Mouse (Mus musculus) cerebellum, adult 8-10 months (tissue): Measurements from ENCODE around the gene D930020B18Rik.

Experiments
- DNase-seq: peaks from one replicate; pipeline ENCODE4 v3.0.0; 2022

D930020B18Rik gene

DNA sequence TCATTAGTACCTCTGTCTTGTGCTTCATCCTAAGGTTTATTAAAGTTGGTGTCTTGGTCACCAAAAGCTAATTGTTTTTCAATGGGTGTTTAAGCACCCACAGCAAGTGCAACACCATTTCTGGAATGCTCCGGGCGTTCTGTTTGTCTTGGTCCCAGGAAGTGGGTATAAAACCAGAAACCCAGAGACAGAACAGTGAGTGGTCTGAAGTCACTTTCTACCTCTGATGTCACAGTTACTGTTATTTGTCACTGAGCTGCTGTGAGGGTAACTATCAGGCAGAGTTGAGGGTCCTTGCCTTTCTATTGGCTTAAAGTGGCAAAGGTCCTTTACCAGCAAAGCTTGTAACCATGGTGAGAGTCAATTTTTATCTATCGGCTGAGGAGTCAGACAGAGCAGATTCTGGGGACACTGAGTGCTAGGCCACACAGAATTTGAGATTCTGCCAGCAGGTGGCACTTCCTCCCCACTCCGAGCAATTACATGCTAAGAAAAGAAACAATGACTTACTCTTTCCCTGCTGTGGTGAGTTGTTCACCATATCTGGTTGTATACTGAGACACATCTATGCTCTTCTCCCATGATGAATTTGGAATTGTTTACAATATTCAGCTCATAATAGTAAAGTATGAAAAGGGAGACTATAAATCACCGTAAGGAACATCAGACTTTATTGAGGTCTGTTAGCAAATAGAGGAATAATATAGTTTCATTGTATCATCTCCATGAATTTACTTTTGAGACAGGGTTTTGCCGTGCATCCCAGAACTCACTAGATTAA, 1.0 kb upstream of the D930020B18Rik start:
- peak; percentile 43 for DNase-seq

DNA sequence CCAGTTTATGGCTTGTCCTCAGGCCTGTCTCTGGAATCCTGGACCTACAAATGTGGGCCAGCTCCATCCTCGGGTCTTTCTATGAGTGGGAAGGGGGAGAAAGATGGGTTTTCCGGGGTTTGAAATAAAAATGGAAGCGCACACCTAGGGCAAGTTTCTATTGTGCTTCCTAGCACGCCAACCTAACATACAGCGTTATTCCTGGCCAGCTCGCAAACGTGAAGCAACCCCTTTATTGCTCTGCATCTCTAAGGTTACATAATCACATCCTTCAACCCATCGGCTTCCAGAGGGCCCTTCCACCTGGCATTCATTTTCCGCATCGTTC, 480 bp upstream of the D930020B18Rik start:
- DNase-seq: peak; percentile 6

DNA sequence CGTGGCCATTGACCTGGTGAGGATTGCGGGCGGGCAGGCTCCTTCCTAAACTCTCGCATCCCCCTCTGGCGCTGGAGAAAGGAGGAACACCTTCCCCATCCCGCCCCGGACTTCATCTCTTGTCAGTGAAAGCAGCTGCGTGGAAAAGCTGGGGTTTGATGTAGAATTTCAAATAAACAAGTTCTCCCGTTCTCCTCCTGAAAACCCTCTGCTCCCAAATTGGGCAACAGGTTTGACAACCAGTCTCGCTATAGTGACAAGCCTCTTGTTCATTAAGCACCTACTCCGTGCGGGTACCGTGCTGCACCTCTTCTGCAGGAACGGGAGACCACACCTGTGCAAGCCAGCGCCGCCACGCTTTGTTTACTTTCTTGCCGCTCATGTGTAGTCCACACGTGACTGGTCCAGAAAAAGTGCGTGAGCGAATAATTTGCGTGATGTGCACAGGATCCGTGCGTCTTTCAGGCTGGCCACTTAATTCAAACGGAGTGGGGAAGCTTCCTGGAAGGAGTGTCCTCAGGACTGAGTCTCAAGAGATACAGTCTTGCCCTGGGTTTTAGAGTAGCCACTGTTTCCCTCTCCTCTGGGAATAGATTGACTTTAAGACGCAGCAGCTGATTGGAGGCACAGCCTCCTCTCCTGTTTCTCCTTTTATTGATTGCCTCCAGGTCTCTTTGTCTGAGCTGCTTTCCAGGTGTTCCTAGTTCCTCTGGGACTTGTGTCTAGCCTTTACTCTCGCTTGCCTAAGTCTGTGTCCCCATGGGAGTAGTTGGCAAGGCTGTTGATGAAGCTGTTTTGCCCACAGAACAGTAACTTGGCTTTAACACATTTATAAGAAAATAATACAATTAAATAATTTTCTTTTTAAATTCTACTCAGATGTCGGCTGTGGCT, 913 bp downstream of the D930020B18Rik start:
- DNase-seq: peak; percentile 11

DNA sequence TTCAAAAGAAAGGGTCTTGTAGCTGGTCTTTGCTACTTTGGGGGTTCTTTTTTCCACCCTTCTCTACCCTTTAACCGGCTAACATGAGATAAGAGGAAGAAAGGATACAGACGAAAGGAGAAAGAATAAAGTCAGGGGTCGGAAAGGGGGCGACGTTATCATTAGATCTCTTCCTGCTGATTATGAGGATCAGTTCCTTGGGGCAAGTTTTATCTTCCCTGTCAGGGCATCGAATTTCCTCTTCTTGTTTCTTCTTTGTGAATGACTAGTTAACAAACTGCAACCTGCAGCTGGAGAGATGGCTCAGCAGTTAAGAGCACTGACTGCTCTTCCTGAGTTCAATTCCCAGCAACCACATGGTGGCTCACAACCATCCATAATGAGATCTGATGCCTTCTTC, 4.9 kb downstream of the D930020B18Rik start:
- no peak for DNase-seq

DNA sequence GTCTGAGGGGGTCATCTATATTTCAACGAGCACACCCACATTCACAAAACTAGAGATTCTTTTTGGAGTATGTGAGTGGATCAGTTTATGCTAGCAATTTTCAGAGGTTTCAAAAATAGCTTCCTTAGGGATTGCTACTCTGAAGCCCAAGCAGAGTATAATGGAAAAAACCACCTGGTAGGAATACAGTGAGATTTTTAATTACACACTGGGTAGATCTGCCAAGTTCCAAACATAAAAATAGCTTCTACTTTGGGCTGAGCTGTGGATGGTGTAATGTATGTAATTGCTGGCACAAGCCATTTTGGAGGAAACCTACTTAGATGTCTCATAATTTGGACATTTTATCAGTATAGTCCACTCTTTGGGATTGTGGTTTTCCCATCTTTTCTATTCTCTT, 11.7 kb downstream of the D930020B18Rik start:
- DNase-seq: no peak

DNA sequence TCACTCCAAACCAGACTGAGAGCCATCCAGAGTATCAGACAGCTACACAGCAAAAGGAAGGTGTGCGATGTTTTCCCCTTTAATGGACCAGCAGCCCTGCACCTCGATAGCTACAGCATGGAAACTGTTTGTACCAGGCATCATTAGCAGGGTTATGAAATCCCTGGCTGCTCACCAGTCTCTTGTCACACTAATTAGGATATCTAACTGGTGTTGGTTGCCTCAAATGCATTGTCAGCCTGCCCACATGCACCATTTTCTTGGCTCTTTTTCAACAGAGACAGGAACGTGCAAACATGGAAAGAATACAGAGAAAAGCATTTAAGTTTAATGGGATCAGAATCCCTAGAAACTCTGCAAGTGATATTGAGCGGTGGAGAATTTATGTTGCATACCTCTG, 14.5 kb downstream of the D930020B18Rik start:
- no peak for DNase-seq

DNA sequence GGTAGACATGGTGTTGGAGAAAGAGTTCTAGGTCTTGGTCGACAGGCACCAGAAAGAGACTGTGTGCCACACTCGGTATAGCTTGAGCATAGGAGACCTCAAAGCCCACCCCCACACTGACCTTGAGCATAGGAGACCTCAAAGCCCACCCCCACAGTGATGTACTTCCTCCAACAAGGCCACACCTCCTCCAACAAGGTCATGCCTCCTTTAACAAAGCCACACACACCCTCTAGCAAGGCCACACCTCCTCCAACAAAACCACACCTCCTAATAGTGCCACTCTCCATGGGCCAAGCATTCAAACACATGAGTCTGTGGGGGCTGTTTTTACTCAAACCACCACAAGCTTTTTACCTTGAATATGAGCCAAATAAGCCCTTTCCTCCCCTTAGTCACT, 21.3 kb downstream of the D930020B18Rik start:
- DNase-seq: no peak

DNA sequence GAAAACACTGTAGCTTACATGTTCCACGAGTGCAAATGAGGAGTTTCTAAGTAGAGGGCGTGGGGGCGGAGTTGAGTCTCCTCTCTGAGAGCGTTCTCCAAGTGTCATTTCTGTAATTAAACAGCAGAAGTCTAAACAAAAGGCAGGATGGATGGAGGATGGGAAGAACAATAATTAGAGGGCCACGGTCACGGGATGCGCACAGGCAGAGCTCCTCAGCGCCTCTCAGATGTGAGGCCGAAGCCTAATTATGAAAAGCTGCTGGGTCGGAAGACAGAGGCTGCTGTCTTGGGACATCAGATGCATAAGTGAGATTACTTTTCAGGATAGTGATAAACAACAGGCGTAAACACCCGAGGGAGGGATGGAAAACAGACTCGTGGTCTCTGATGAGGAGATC, 22.2 kb downstream of the D930020B18Rik start:
- no peak for DNase-seq

DNA sequence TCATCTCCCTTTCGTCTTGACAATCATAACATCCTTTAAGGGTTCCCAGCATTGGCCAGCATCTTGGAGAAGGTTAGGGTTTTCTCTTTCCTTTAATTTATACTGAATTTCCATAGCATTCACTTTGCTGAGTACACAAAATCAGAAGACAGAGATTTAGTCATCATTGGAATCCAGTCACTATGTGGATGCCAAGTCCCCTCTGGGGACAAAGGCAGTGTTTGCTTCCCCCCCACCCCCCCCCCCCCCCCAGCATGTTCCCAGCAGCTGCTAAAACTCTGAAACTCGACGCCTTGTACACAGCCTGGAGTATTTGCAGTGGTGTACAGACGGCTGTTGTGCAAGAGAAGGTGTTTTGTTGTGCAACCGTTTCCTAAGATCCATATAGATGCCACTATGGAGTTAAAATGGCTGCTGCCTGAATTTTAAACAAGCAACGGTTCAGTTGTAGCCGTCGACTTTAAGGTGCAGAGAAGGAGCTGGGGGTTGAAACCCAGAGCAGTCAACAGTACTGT, 24.3 kb downstream of the D930020B18Rik start:
- DNase-seq: no peak

DNA sequence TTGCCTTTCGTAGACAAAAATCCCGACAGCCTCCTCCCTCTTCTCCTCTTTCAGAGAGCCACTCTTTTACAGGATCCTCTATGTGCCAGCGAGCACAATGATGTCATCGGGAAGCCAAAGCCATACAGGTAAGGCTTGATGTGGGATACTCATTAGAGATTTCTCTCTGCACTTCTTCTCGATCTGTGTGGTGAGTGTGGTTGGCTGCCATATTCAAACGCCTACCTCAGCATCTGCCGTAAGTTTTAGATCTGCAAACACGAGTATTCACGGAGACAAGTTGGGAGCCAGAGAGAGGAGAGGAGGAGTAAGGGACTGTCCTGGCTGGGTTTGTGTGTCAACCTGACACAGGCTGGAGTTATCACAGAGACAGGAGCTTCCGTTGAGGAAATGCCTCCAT, 27.7 kb downstream of the D930020B18Rik start:
- DNase-seq: no peak

DNA sequence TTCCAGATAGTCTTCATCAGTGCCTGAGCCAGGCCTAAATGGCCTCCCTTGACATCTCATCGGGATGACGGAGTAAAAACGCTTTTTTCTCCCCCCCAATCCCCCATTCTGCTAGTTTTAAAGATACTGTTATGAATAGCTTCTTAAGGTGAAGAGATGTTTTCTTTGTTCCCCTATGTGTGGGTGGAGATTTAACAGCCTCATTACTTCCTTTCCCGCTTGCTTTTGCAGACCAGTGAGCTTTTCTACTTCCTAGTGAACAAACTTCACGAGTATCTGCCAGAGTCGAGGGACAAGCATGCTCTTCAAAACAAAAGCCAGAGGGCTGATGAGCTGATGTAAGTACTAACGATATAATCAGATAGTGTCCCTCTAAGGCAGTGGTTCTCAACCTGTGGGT, 35.6 kb downstream of the D930020B18Rik start:
- no peak for DNase-seq

DNA sequence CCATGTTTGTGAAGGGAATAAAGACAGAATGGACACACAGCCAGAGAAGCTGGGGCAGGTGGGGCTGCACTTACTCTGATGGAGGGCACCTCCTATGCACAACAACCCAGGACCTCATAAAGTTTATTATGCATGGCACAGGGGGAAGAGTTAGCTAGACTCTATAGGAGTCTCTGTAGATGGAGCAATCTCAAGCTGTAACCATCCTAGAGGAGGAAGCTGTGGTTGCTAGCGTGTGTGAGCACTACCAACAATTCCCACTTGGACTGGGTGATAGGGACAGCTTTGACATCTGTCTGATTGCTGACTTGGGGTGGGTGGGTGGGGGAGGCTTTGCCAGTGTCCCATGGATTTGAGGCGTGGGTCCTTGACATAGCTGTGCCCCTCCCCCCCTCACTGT, 39.5 kb downstream of the D930020B18Rik start:
- no peak for DNase-seq

DNA sequence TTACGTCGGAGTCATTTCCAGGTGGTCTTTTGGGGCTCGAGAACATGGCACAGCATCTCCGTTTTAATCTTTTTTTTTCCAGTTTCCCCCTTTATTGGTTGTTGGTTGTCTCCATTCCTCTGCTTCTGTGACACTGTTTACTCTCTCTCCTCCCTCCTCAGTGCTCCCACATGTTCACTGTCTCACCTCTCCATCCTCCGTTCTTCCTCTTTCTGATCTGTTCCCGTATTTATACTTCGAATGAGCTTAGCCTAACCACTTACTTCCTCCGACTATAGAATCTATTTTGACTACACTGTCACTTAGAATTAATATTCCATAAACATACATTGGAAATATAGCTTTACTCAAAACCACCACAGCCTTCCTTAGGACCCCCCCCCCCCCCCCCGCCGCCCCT, 41.2 kb downstream of the D930020B18Rik start:
- no peak for DNase-seq

DNA sequence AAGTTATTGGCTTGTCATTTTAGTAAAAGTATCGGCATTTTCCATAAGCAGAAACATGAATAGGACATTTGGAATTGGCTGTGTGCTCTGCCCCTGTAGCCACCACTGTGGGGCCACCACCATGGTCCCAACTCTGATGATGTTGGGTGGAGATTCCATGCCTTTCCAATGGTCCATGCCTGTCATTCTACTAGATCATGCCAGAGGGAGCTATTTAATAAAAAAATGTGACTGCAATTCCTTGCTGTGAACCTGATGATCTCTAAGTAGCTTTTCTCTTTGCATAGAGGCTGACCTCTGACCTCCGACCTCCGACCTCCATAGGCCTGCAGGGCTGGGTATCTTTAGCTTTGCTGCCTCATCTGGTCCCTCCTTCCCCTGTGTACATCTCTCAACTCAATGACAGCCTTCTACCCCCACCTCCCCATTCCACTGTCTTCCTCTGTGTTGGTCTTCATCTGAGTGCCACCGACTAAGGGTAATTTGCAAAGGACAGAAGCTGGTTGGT, 44.8 kb downstream of the D930020B18Rik start:
- peak; percentile 4 for DNase-seq

DNA sequence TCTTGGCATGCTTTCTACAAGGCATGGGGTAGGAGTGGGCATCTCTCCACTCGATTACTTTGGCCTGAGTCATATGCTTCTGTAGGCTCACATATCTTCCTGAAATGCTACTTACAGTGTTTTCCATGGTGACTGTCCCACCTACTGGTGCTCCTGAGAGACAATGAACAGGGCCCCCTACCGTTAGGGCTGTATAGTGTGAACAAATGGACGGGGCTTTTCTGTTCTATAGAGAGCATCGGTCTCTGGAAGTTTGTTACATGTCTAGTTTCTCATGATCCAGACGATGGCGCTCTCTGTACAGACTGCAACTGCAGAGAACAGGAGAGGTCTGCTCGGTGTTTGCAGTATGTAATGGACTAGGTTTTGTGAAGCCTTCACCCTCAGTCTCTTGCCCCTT, 46.1 kb downstream of the D930020B18Rik start:
- DNase-seq: no peak

DNA sequence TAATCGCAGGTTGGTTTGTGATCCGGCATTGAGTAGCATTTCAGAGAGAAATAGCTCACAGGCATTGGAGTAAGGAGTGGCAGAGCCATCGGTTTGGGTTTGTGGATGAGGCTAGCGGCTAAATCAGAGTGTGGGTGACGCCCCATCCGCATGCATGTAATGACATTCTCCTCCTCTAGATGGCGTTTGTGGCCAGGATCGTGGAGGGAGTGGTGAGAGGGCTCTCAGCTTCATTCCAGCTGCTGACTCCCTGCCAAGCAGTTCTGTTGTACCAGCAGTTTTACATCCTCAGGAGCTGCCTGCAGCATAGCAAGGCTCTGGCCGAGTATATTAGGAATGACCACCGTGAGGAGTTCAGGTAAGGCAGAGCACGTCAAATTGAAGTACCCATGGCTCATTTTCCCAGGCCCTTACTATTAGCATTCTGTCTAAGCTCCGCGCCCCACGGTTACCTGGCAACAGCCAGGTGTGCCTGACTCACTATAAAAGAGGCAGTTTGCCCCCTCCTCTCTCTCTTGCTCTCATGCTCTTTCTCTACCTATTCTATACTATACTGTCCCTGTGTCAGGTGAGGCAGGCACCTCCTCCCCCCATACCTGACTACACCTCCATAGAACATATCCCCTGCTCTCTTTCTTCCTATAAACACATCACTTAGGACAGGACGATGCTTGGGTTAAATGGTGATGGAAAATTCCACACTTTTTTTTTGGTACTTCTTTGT, 48.4 kb downstream of the D930020B18Rik start:
- peak; percentile 22 for DNase-seq

DNA sequence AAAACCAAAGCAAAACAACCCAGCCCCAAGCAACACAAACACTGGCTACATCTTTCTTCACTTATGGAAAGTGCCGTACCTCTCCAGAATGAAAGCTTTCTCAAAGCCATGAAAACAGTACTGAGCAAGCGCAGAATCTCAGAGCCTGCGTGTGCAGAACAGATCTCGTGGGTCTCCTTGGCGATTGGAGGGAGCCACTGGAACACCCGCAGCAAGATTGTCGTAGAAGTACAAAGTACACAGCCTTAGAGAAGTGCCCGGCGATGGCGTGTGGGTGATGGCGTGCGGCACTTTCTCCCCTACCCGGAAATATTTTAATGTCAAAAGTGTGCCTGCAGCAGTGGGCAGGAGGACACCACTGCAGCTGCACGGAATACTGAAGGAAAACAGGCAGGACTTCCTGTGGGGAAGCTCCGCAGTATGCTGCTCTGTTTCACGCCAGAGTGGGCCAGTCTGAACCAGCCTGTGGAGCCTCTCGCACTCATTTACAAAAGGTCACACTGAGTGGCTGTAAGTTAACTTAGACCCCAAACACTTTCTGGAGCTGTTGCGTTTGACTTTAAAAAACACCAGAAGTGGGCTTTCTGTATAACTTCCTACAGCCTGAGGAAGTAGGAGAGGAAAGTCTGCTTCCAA, 51.7 kb downstream of the D930020B18Rik start:
- no peak for DNase-seq

DNA sequence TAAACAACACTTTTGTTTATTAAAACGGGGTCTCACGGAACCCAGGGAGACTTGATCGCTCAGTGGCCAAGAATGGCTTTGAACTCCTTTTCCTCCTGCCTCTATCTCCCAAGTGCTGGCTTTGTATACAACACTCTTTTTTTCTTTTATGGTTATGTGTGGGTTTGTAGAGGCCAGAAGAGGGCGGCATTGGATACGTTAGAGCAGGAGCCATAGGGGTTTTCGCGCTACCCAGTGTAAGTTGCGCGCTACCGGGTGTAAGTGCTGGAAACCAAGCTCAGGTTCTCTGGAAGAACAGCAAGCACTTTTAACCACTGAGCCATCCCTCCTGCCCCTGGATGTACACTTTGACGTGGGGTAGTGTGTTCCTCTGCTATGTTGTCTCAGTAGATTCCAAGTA, 53.2 kb downstream of the D930020B18Rik start:
- no peak for DNase-seq

DNA sequence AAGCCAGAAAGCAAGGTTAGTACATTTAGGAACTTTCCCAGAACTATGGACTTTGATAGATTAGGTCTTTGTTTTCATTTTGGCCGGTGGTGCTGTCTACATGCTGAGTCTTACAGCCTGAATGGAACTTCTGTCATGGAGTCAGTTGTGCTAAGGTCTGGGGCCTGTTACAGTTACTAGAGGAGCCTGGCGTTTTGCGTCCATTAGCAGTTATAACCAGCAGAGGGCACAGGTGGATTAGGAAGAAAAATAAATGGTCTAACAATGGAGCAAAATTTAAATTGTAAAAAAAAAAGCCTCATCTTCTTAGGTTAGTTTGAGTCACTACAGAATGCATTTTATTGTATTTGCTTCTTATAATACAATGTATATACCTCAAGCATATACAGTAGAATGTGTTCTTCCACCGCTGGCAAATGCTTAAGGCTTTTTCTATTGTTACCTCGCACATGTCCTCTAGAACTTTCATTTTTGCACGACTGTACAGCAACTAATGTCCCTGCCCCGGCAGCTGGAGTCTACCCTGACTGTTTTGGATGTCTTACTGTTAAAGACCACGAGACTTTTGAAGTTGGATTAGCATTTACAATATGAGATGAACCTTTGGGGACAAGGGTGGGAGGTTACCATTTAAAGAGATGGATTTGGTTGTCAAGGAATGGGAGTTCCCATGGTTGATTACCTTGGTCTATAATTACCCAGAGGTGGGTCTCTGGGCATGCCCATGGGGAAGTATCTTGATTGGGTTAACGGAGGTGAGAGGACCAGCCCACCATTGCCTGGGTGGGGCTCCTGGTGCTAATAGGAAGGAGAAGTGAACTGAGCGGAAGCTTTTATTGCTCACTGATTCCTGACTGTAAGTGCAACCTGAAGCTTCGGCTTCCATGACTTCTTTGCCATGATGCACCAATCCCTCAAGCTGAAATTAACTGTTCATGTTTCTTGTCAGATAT, 60.2 kb downstream of the D930020B18Rik start:
- peak; percentile 10 for DNase-seq

DNA sequence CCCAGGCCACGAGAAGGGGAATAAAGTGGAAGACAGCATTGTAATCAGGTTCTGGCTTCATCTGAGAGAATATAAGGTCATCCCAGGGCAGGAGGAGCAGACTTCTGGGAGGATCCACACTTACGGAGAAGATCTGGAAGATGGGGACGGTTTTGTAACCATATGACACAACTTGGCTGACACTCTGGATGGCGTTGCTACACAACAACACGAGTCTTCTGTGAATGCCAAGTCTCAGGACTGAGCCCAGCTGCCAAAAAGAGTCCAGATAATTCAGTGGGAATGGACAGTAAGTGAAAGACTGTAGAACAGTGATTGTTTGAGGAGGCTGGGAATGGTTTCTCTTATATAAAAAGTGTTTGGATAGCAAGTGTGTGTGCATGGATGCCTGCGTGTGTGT, 62.2 kb downstream of the D930020B18Rik start:
- no peak for DNase-seq

DNA sequence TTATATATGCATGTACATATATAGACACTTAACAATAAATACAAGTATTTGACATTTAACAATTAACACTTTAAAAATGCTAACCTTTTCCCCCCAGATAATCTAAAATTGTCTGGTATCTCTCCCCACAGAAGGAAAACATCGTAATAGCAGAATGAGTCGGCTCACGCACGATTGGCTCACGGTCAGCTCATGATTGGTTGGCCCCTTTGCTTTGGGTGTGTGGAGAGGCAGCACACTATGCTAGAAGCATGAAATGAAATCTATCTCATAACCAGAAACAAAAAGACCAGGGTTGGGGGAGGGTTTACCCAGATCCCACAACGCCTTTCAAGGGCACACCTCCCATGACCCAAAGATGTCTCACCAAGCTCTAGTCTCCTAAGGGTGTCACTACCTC, 63.5 kb downstream of the D930020B18Rik start:
- no peak for DNase-seq
